Mouse (Mus musculus) embryonic facial prominence, embryonic 11.5 days (tissue): ENCODE measurements at regions not wholly inside any gene's neighbourhood (a gene's known extent, or its start where the extent isn't known, plus 50 kb on each side); places are given as distances from the start of the nearest gene placed in this dataset. TPM values are rescaled to one million over a fixed set of nuclear protein-coding genes. Genes with fewer than 3 reads are reported as not detected.

Experiments
- microRNA-seq: library from miRNA; unstranded; fragments of <30 nt; microRNA quantifications from one replicate; pipeline ENCODE4, GENCODE M21; 2016; ENCODE audit warnings: borderline number of aligned reads

Small RNA genes lying in the stretch of these regions (microRNA-seq; reads per million reads assigned to microRNA genes)
- not detected for gene Gm44303
